Mouse (Mus musculus): ENCODE data around the gene Tcf21.

Gene Tcf21

GRCm38 (mm10) chr10:22815461-22816236 lies 4.3 kb downstream of the Tcf21 start:
- peak; percentile 4 for DNase-seq (ENCODE audit: low read depth, low spot score)

- DNase-seq (ENCODE audit: low read depth, low spot score): no peak
Measured at GRCm38 (mm10) chr10:22814771-22815170, 5.2 kb downstream of the Tcf21 start.

GRCm38 (mm10) chr10:22814294-22814693 lies 5.7 kb downstream of the Tcf21 start:
- DNase-seq (ENCODE audit: low read depth, low spot score): no peak

- peak; percentile 34 for DNase-seq (ENCODE audit: low read depth, low spot score)
Measured at GRCm38 (mm10) chr10:22813317-22813960, 6.5 kb downstream of the Tcf21 start.

- no peak for DNase-seq (ENCODE audit: low read depth, low spot score)
Measured at GRCm38 (mm10) chr10:22811921-22812320, 8.1 kb downstream of the Tcf21 start.

GRCm38 (mm10) chr10:22782684-22783083 lies 37.3 kb downstream of the Tcf21 start:
- DNase-seq (ENCODE audit: low read depth, low spot score): no peak

GRCm38 (mm10) chr10:22781466-22781865 lies 38.5 kb downstream of the Tcf21 start:
- peak; percentile 26 for DNase-seq (ENCODE audit: low read depth, low spot score)

- peak; percentile 43 for DNase-seq (ENCODE audit: low read depth, low spot score)
Measured at GRCm38 (mm10) chr10:22777939-22778338, 42.0 kb downstream of the Tcf21 start.

GRCm38 (mm10) chr10:22776007-22776698 lies 43.8 kb downstream of the Tcf21 start:
- peak; percentile 46 for DNase-seq (ENCODE audit: low read depth, low spot score)

GRCm38 (mm10) chr10:22775456-22775855 lies 44.5 kb downstream of the Tcf21 start:
- DNase-seq (ENCODE audit: low read depth, low spot score): no peak

GRCm38 (mm10) chr10:22774626-22775025 lies 45.3 kb downstream of the Tcf21 start:
- DNase-seq (ENCODE audit: low read depth, low spot score): no peak

Data from ZHBTc4 (cell line).